Comparison of ENCODE assay signal across 30 mouse cellular contexts in genomic region chr4:18744241-18744640, GRCm38 (mm10).
DNase-seq lines count a peak whose midpoint lies in the region; ATAC-seq lines count a peak whose summit lies in the region.
"Had no signal": no experiment of that assay in that cellular context is flagged by ENCODE, and none has a peak within 500 bp of the region (broad histone marks: within the 10 kb centered on the region; RNA-seq: fewer than 3 reads in every experiment).

No protein-coding gene starts in this region.

- WGBS in embryonic facial prominence, embryonic 11.5 days = 34% methylated on average over 3 of the region's 3 CpGs
- 44% methylated on average over 3 of the region's 3 CpGs for WGBS in embryonic facial prominence, embryonic 10.5 days
- WGBS in neural tube, embryonic 15.5 days = 85% methylated on average over 3 of the region's 3 CpGs

- H3K36me3 ChIP-seq in embryonic facial prominence, embryonic 11.5 days (replicated peaks; ENCODE audit: control insufficient read depth, insufficient read depth, low read depth, low read length) = no peaks in the 10 kb centered on the region
- H3K36me3 ChIP-seq in embryonic facial prominence, embryonic 10.5 days (replicated peaks) = no peaks in the 10 kb centered on the region
- H3K36me3 ChIP-seq in neural tube, embryonic 15.5 days = no peaks in the 10 kb centered on the region
- H3K36me3 ChIP-seq: embryonic facial prominence, embryonic 12.5 days; forebrain, embryonic 12.5 days; forebrain, embryonic 15.5 days; G1E; heart, embryonic 10.5 days; heart, embryonic 13.5 days; intestine, embryonic 15.5 days had no signal

- ATAC-seq in embryonic facial prominence, embryonic 11.5 days (replicated peaks; ENCODE audit: insufficient number of reproducible peaks, low FRiP score, low TSS enrichment, low read depth) = no peak
- no peak for ATAC-seq in neural tube, embryonic 15.5 days (ENCODE audit: low FRiP score)
- ATAC-seq: forebrain, embryonic 15.5 days; intestine, embryonic 15.5 days; Patski had no signal

- H3K4me1 ChIP-seq in embryonic facial prominence, embryonic 11.5 days (ENCODE audit: control insufficient read depth, insufficient read depth, low read length) = no peaks in the 10 kb centered on the region
- no peaks in the 10 kb centered on the region for H3K4me1 ChIP-seq in embryonic facial prominence, embryonic 10.5 days
- H3K4me1 ChIP-seq in neural tube, embryonic 15.5 days = no peaks in the 10 kb centered on the region
- H3K4me1 ChIP-seq: embryonic facial prominence, embryonic 12.5 days; forebrain, embryonic 12.5 days; forebrain, embryonic 15.5 days; heart, embryonic 10.5 days; heart, embryonic 13.5 days; intestine, embryonic 15.5 days had no signal

- no peak overlapping the region for H3K4me2 ChIP-seq in embryonic facial prominence, embryonic 11.5 days (ENCODE audit: low read depth, low read length)
- no peak overlapping the region for H3K4me2 ChIP-seq in neural tube, embryonic 15.5 days
- H3K4me2 ChIP-seq: embryonic facial prominence, embryonic 12.5 days; forebrain, embryonic 12.5 days; forebrain, embryonic 15.5 days; heart, embryonic 13.5 days; hindbrain, embryonic 14.5 days; intestine, embryonic 15.5 days had no signal

- no peaks in the 10 kb centered on the region for H3K27me3 ChIP-seq in embryonic facial prominence, embryonic 11.5 days (ENCODE audit: control insufficient read depth, insufficient read depth, low read length)
- no peaks in the 10 kb centered on the region for H3K27me3 ChIP-seq in embryonic facial prominence, embryonic 10.5 days (replicated peaks; ENCODE audit: low read depth, poor library complexity, severe bottlenecking)
- no peaks in the 10 kb centered on the region for H3K27me3 ChIP-seq in neural tube, embryonic 15.5 days (replicated peaks)
- H3K27me3 ChIP-seq: CH12.LX; embryonic facial prominence, embryonic 12.5 days; forebrain, embryonic 12.5 days; forebrain, embryonic 15.5 days; heart, embryonic 13.5 days; intestine, embryonic 15.5 days; Patski had no signal

- H3K9me3 ChIP-seq in embryonic facial prominence, embryonic 11.5 days (replicated peaks; ENCODE audit: control insufficient read depth, low read length) = no peaks in the 10 kb centered on the region
- H3K9me3 ChIP-seq in embryonic facial prominence, embryonic 10.5 days = no peaks in the 10 kb centered on the region
- H3K9me3 ChIP-seq in neural tube, embryonic 15.5 days (replicated peaks) = no peaks in the 10 kb centered on the region
- H3K9me3 ChIP-seq: embryonic facial prominence, embryonic 12.5 days; forebrain, embryonic 12.5 days; forebrain, embryonic 15.5 days; G1E; heart, embryonic 10.5 days; heart, embryonic 13.5 days; intestine, embryonic 15.5 days had no signal

- H3K9ac ChIP-seq in embryonic facial prominence, embryonic 11.5 days (replicated peaks; ENCODE audit: low read length) = no peak overlapping the region
- H3K9ac ChIP-seq in neural tube, embryonic 15.5 days (replicated peaks) = no peak overlapping the region
- H3K9ac ChIP-seq: embryonic facial prominence, embryonic 12.5 days; forebrain, embryonic 12.5 days; forebrain, embryonic 15.5 days; heart, embryonic 13.5 days; hindbrain, embryonic 14.5 days; intestine, embryonic 15.5 days had no signal

- DNase-seq in embryonic facial prominence, embryonic 11.5 days (ENCODE audit: low spot score) = peak; percentile 74
- DNase-seq in embryonic facial prominence, embryonic 10.5 days (ENCODE audit: low spot score) = no peak
- DNase-seq in embryo, embryonic 11 days = peak; percentile 52
- DNase-seq in hindlimb bud, embryonic 11.5 days (ENCODE audit: extremely low spot score, low read depth, low spot score) = peak; percentile 44
- peak; percentile 12 for DNase-seq in mesoderm, embryonic 11.5 days (ENCODE audit: low read depth, low spot score)
- no peak for DNase-seq in testis, postnatal 10 days (ENCODE audit: low spot score)
- DNase-seq: adrenal gland, adult 2 months; adrenal gland, postnatal 14 days; B cell, adult 2 months; cerebellum, adult 11 months; cerebellum, adult 2 months; cerebellum, adult 9-11 months; cerebellum, postnatal 25 days; gastrocnemius, postnatal 10 days; gastrocnemius, postnatal 36 days; heart, adult 2 months; heart, postnatal 14 days; heart, postnatal 4 days had no signal

- no peak overlapping the region for H3K4me3 ChIP-seq in embryonic facial prominence, embryonic 11.5 days (ENCODE audit: low read depth, low read length)
- H3K4me3 ChIP-seq in embryonic facial prominence, embryonic 10.5 days = no peak overlapping the region
- H3K4me3 ChIP-seq in neural tube, embryonic 15.5 days (replicated peaks) = no peak overlapping the region
- H3K4me3 ChIP-seq: embryonic facial prominence, embryonic 12.5 days; erythroblast, embryonic 14.5 days; forebrain, embryonic 12.5 days; forebrain, embryonic 15.5 days; heart, adult 2 months; heart, embryonic 10.5 days; heart, embryonic 13.5 days; intestine, embryonic 15.5 days had no signal

- H3K27ac ChIP-seq in embryonic facial prominence, embryonic 11.5 days (replicated peaks; ENCODE audit: low read depth, low read length) = no peak overlapping the region
- no peak overlapping the region for H3K27ac ChIP-seq in embryonic facial prominence, embryonic 10.5 days (replicated peaks)
- H3K27ac ChIP-seq in neural tube, embryonic 15.5 days (replicated peaks) = no peak overlapping the region
- H3K27ac ChIP-seq: embryonic facial prominence, embryonic 12.5 days; forebrain, embryonic 12.5 days; forebrain, embryonic 15.5 days; heart, adult 2 months; heart, embryonic 10.5 days; heart, embryonic 13.5 days; hindbrain, embryonic 14.5 days; intestine, embryonic 15.5 days had no signal

Comparison
In these comparisons a context has a peak if more than half of its experiments do, and no peak if none do; other contexts are left out.
1. DNase-seq: peak in embryonic facial prominence, embryonic 11.5 days (single experiment), embryo, embryonic 11 days (single experiment), hindlimb bud, embryonic 11.5 days (single experiment) and mesoderm, embryonic 11.5 days (single experiment); none in embryonic facial prominence, embryonic 10.5 days (single experiment) and testis, postnatal 10 days (single experiment).